Mouse (Mus musculus) gonadal fat pad, adult 2 months (tissue): ENCODE data around the gene Pcdh7. TPM values are rescaled to one million over a fixed set of nuclear protein-coding genes. Genes with fewer than 3 reads are reported as not detected.

Experiments used
- DNase-seq: peaks from one replicate; pipeline ENCODE4 v3.0.0-alpha.2; 2012; ENCODE audit warnings: low read depth
- polyA plus RNA-seq: library from polyadenylated mRNA; depleted of rRNA; stranded (reverse); fragments of >200 nt; gene quantifications from 2 replicates; pipeline ENCODE4 v1.2.3, GENCODE M21; 2012

Gene Pcdh7
- polyA plus RNA-seq, 1 experiment, result 16.2 TPM

DNA sequence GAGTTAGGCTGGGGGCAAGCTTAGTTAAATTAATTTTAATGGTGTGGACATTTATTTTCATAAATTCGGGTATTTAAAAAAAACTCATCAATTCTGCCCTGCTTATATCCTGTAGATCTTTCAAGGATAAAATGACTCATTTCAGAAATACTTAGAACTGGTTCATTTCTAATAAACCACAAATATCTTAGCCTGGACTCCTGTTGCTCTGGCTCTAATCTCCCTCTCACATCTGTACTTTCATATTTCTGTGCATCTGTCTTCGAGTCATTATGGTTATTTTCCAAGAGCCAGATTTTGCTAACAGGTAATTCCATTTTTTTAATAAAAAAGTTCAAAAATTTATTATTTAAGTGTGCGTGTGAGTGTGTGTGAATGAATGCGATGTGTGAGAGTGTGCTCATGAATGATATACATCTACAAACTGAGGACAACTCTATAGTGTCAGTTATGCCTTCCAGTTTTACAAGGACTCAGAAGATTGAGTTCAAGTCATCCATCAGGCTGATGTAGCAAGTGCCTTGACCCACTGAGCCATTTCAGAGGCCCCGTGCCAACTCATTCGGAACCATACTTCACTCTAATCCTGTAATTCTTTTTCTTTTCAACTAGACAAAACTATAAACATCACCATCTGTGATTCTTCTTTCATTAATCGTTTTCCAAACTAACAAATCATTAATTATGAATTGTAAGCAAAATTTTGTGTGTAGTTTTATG is 80.3 kb downstream of the Pcdh7 start:
- DNase-seq, result no peak

DNA sequence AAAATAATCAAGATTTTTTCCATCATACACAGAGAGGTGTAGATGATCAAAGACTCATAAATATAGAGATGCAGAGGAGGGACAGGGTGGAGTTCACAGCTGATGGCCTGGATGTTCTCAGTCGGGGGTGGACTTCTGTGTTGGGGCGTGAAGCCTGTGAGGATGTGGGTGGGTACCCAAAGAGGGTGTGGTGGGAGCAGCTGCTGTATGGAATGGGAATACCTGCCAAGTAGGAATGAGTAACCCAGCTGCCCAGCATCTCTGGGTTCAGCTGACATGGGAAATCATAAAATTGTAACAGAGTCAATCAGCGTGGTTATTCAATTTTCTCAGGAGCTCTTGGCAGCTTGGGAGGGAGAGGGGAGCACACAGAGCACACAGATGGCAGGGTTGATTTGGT is 85.3 kb downstream of the Pcdh7 start:
- no peak for DNase-seq

DNA sequence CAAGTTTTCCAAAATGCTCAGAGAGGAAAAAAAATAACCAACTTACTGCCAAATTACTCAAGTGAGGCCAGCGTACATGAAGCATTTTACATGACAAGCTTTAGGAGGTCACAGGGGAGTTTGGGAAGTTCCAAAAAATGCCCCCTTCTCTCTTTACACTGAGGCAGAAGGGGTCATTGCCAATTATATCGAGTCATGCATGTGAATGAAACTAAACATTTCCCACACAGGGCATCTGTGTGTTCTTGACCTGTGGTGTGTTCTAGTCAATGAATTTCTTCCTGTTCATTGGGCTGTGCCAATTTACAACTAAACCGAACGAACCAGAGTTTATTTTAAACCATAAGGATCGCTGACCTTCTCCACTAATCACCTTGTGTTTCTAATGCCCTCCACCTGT is 86.1 kb downstream of the Pcdh7 start:
- no peak for DNase-seq

DNA sequence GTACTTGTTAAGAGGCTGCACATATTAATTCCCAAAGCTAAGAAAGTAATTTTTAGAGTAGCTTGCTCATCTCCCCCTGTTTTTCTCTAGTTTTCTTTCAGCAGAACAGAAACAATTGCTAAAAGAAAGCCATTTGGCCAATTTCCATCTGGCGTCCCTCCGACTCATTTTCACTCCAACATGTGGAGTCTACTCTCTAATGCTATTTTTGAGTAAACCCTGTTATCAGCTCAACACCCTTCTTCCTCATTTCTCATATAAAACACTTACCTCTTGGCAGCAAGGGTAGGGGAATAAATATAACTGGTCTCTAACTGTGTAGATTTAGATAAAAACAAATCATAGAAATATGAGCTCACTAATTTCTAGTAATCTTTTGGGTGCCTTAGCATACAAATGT is 89.6 kb downstream of the Pcdh7 start:
- no peak for DNase-seq

DNA sequence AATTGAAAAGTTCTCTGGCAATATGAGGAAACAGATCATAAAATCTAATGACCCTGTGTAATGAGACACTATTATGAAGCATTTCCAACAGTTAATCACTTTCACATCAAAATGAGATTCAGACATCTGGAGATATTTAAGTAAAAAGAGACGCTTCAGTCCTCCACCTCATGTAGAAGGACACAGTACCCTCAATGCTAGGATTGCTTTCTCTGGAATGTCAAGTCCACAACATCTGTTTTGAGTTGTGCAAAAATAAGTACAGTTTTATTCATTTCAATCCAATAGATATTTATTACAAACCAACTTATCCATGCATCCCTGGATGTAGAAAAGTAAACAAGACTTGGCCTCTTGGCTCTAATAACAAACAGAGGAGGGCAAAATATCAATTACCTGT is 92.9 kb downstream of the Pcdh7 start:
- DNase-seq, result no peak

DNA sequence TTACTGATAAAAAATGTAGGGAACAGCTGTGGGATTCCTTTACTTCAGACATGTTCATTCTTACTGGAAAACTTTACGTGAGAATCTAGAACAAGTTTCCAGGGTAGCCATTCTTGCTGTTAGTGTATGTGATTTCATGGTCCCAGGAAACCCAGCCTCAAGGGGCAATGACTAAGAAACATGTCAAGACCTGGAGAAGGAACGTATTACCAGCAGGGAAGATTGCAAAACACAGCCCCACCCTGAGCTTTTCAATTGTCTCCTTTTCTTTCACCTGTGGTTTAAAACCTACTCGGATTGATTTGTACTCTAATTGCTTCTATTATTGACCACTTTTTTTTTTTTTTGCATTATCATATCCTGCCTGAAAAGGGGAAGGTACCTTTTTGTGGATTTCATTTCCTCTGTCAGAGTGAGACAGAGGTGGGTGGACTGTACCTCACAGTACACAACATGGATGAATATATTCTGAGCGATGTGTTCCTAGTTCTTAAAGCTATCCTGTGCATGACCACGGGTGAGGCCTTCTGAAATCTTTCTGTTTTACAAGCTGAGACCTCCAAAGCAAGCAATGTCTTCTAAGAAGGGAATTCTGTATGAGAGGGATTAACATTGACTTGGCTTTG is 98.3 kb downstream of the Pcdh7 start:
- DNase-seq, result peak; percentile 37

DNA sequence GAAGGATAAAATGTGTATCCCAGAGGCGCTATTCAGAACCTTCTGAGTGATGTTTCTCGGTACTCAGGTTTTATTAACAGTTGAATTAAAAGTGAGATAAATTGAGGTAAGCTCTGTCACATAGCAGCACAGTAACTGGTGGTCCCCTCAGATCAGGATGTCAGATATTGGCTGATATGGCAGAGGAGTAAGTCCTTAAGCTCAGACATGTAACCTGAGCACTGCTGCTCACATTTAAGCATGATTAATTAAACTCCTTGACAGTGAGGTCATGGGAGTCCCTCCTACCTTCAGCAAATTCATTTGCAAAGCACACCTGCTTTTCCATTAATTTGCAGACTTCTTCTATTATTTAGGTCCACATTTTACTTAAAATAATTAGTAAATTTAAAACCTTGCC is 102.0 kb downstream of the Pcdh7 start:
- no peak for DNase-seq

DNA sequence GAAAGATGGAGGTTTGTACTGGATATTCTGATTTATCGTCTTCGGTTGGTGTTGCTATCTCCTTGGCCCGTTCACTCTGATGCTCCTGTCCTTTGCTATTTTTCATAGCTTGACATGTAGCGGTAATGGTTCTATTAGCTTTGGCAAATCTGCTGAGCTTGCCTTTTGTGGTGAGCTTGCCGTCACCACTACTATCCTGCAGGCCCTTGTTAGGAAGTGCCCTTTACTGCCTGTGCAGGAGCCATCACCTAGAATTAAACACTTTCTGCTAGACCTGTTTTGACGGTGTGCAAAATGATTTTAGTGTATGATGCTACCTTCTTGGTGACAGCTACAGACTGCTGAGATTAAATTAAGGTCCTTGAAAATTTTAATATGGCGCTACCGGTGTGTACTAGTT is 103.3 kb downstream of the Pcdh7 start:
- no peak for DNase-seq

DNA sequence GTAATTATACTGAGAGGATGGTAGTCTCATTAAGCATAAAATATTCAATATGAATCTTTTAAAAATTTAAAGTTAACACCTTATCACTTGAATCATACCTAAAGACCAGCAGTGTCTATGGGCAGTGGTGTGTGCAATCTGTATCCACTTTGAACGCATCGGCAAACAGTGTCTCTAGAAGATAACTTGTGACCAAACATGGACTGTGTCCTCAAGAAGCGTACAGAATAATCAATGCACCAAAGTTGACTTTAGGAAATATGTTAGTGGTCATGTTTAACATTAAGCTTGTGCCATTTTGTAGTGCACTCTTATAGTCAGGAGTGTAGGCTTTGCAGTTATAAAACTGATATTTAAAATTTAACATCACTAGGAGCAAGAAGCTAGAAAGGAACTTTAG is 110.7 kb downstream of the Pcdh7 start:
- no peak for DNase-seq

DNA sequence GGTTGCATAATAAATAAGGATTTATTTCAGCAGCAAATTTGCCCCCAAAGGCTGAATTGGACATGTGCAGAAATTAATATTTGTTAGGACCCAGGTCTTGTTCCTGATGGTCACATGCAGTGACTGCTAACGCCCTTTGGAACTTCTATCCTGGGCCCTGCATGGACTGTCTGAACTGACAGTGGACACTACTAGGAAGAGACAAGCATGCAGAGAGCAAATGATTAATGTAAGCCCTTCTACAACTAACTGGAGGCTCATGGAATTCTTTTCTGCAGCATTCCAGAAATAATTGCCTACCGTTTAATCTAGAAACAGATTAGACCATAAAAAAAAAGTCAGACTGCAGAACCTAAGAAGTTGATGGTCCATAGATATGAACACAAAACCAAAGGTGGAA is 119.4 kb downstream of the Pcdh7 start:
- no peak for DNase-seq

DNA sequence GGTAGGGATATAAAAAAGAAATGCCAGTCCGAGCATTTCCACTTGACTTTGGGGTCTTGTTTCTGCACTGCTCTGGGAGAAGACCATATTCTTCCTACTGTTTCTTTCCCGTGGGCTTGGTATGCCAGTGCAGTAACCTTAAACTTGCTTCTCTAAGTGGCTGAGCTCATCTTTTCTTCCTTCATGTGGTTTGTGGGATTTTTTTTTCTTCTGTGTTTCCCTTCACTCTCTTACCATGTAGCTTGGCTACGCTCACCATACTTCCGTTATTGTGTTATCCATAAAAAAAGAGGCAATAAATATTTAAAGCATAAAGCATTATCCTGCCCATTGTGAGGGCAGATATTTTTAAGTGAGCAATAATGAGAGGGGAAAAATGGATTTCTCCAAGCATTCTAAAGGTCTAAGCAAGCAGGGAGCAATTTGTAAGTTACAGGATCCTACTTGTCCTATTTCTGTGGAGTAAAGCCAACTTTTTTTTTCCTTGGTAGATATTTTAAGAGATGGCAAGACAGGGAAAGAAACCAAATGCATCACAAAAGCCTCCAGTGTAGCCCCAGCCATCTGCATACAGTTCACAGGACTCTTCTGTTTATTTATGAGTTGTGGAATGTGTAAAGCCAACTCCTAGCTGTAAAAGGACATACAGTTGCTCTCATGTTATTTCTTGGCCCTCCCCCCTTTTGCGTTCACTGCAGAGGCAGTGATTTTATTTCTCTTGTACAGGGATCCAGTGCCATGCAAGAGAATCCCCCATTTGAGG is 123.8 kb downstream of the Pcdh7 start:
- DNase-seq, result no peak

DNA sequence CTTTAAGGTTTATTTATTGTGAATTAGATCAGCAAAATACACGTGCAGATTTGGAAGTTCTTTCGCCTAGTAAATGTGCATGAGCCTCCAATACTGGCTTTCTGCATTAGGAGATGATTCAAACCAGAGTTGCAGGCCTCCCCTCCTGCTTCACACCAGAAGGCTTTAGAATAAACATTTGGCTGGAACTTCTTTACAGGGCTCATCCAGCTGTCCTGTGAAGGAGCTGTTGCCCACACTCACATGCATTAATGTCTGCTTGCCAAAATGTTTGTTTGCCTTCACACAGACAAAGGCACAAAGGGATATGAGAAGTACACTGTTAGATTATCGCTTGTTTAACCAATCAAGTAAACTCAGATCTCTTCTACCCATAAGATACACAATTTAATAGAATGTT is 129.7 kb downstream of the Pcdh7 start:
- no peak for DNase-seq

DNA sequence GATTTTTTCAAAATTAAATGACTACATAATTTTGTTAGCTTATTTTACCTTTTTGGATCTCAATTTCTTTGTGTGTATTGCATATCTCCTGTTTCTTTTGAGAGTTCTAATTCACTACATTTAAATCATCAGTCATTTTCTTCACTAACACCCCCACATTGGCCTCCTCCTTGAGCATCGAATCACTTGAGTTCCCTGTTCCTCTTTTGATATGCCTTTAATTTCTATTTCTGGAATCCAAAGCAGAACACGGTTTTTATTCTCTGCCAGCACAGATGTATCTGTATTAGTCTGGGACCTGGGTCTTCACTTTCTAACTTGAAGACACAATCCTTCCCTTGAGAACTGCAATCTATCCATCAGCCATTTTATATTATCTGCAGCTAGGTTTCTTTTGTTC is 132.3 kb downstream of the Pcdh7 start:
- DNase-seq, result no peak

DNA sequence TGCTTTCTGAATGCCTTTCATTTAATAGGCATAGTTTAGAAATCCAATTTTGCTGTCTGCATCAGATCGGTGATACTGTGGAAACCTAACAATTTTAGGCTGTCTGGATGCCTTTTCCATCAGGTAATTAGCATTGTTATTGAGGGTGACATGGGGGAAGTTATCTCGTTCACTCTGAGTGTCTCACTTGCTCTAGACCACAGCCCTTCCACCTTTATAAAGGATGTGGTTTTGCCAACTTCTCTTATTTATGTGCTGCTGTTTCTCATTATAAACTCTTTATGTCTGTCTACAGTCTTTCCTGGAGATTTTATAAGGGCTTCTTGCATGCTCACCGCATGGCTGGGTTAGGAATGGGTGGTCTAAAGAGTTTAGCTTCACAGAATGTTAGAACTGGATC is 139.5 kb downstream of the Pcdh7 start:
- DNase-seq, result no peak

DNA sequence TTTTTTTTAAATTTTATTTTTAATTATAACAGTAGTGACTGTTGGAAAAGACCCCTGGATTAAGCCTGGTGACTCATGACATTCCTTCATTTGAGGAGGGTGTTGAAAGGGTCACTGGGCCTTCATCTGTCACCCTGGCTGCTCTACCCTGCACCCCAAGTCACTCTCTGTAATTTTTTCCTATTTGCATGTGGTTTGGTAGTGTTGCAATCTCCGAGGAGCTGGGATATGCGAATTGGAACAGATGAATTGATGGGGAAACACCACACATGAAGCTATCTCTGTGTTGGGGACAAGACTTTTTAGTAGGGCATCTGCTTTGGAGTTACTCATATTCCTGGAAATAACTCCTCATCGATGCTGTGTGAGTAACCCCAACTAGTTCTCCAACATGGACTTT is 146.5 kb downstream of the Pcdh7 start:
- no peak for DNase-seq

DNA sequence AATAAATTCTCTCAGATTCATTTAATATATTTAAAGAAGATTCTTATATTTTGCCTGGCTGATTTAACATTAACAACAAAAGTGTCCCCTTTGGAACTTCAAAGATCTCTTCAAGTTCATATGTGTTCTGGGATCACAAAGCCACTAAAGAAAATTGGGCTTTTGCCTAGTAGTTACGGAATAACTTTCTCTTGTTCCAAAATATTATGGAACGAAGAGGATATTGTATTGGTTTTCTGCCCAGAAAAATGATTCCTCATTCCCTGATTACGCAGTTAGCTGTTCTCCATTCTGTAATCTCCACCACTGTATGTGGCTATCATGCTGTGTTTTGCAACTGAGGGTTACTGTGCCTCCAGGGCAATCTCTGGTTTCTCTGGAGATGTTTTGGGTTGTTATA is 147.5 kb downstream of the Pcdh7 start:
- DNase-seq, result no peak

DNA sequence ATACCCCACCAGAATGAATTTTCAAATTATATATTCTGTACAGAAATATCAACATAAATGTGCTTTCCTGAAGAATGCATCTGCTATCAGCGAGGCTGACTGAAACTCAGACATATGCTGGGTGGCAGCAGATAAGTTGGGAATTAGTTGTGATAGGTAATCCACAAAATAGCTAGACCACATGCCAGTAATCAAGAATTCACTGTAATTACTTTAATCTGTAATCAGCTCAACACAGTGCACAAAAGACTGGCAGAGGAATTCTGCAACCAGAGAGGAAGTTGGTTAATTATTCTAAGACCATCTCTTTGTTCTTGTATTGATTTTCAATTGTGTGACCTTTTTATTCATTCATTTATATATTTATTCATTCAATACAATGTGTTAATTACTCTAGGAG is 148.3 kb downstream of the Pcdh7 start:
- DNase-seq, result no peak

DNA sequence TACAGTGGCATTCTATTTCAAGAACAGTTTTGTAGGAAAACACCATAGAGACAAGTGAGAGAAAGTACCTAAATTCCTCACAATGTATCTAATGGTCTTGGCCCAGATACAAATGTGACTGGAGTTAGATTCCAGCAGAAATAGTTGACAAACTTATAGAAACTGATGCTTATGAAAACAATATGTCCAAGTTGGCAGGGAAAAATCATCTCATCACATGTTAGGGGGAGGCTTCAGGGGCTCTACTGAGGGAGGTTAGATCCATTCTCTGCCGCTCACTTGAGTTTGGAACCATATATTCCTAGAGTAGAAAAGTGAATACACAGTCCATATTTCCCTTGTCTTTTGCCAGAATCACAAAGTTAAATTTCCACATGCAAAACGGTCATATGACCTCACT is 150.1 kb downstream of the Pcdh7 start:
- DNase-seq, result no peak

DNA sequence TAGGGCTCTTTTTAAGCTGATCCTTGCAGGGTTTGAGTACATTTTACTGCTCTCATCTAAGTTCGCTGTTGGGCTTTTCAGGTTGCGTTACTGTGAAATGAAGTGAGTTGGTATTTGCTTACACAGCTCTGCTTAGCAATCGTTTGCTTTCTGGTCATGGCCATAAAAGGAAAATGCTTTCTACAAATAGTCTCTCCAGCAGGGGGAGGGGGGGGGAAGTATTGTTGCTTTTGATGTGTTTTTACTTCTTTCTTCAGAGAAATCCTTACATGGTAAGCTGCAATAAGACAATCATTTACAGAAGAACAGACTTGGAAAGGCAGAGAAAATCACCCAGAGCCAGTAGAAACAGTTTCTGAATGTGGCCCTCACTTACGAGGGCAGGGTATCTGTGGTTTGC is 150.9 kb downstream of the Pcdh7 start:
- DNase-seq, result no peak

DNA sequence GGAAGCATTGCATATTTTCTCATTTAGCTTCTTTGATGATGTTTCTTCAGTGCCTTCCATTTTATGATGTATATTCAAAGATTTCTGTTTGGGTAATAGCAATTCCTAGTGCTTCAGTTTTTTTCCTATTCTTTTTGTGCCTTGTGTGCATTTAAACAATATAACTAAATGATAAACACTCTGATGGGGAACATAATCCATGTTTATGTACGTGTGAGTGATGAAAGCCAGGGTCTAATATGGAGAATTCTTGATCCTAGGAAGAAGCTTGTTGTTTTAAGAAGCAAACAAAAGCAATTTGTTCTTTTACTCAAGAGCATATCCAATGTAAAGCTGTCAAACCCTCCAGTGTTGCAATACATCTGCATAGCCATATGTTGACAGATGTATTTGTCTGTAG is 153.0 kb downstream of the Pcdh7 start:
- DNase-seq, result no peak

DNA sequence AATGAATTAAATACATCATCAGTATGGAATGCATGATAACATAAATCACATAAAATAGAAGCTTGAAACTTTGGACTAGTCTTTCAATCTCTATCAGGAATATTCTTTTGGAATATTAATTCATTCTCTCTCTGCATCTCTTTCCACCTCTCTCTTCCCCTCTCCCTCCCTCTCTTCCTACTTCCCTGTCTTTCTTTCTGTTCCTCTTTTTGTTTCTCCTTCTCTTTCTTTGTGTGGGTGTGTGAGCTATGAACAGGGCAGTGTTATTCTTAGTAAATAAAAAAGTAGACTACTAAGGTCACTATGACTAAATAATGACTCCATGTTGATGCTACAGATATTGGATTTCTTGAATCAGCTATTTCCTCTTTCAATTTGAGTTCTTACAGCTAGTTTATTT is 167.2 kb downstream of the Pcdh7 start:
- no peak for DNase-seq

DNA sequence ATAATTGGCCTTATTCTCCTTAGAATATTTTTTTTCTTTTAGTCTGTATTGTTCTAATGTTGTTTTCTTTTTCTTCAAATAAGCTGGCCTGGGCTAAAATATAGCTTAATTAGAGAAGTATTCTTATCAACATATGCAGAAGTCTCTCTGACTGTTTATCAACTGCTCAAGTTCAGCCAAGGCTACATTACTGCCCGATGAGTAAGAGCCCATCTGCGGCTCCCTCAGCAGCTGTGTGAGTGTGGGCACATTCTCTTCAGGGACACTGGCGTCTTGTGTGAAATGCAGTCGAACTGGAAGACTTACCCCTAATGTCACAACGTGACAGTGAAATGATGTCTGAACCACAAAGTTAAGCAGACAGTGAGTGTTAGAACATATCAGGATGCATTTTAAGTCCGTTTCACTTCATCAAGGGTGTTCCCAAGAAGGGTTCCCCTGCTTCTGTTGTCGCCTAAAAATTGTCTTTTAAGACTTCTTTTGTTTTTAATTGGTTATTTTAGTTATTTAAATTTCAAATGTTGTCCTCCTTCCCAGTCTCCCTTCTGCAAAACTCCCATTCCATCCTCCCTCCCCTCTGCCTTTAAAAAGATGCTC is 181.3 kb downstream of the Pcdh7 start:
- DNase-seq, result no peak

DNA sequence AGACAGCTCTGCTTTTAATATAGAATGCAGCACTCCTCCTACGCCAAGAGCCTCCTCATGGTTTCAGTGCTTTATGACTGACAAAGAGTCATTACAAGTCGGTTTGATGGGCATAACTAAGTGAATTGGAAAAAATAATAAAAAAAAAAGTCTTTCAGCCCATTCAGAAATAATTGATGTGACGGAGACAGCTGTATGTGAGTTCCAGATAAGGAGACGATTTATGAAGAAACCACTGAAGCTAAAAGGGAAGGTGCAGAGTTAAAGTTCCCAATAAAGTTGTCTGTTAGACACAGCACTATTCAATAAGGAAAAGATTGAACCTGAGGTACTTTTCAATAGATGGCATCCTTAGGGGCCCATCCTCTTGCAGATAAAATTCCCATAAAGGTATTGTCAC is 189.5 kb downstream of the Pcdh7 start:
- DNase-seq, result no peak
